Mouse (Mus musculus): ENCODE measurements around the gene Gsk3b. TPM values are rescaled to one million over a fixed set of nuclear protein-coding genes. Genes with fewer than 3 reads are reported as not detected.
"Not testable (repeated sequence)": the region's sequence is repeated elsewhere in the genome, so short reads cannot be mapped to it uniquely, and the experiment has no call there.

The Gsk3b gene
- polyA plus RNA-seq, 2 experiments: 17.5 to 61.3 TPM

DNA sequence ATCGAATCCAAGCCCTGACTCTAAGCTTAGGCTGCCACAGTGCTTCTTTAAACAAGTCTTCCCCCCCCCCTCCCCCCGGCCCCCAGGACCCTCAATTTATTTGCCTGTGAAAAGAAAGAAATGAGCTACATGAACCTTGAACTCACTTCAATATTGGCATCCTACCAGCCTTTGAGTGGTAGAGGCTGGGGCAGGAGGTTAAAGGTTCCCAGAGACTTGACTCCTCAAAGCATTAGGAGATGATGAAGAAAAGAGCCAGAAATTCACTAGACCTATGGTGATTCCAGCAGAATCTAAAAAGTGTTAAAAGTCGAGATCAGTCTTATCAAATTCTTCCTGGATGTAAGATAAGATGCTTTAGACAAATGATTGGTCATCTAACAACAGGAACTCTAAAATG, 30.0 kb upstream of the Gsk3b start:
- 75% methylated on average over 3 of the region's 3 CpGs for WGBS
- no peak overlapping the region for H3K27ac ChIP-seq (replicated peaks; ENCODE audit: low read depth, low read length)
- H3K4me2 ChIP-seq (replicated peaks; ENCODE audit: low read depth, low read length, severe bottlenecking): no peak overlapping the region
- H3K9me3 ChIP-seq (ENCODE audit: control insufficient read depth, low read length): no peaks in the 10 kb centered on the region
- no peaks in the 10 kb centered on the region for H3K36me3 ChIP-seq (ENCODE audit: control insufficient read depth, insufficient read depth, low read length)
- DNase-seq (ENCODE audit: low spot score) (no peak), ATAC-seq (ENCODE audit: low FRiP score, low read depth) (no peak)
- H3K27me3 ChIP-seq (ENCODE audit: control insufficient read depth, insufficient read depth, low read length): no peaks in the 10 kb centered on the region
- no peak for TF ChIP-seq POLR2A (IDR thresholded peaks at IDR 0.05; ENCODE audit: borderline replicate concordance, extremely low read depth, insufficient read depth, insufficient read length)
- H3K4me3 ChIP-seq (replicated peaks; ENCODE audit: low read length): no peak overlapping the region
- no peaks in the 10 kb centered on the region for H3K4me1 ChIP-seq (ENCODE audit: control insufficient read depth, insufficient read depth, low read length)
- no peak overlapping the region for H3K9ac ChIP-seq (ENCODE audit: low read depth, low read length, severe bottlenecking)

DNA sequence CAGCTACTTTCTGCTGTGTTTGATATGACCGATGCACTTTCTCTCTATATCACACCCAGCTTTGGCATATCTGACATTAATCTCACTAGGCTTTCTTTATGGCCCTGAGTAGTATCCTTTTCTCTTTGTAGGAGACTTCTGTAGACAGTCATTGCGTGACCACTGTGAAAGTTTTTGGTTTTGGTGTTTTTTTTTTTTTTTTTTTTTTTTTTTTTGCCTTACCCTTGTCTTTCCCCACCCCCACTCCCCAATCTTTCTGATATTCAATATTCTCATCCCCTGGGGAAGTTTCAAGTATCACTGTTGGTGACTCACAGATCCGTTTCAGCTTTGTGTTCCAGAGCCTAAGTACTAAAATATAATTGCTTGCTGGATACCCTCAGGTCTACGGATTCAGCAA, 29.2 kb upstream of the Gsk3b start:
- Histone ChIP-seq H3K36me3 (ENCODE audit: control insufficient read depth, insufficient read depth, low read length) (no peaks in the 10 kb centered on the region), H3K4me1 (ENCODE audit: control insufficient read depth, insufficient read depth, low read length) (no peaks in the 10 kb centered on the region), H3K4me3 (replicated peaks; ENCODE audit: low read length) (no peak overlapping the region), H3K27ac (replicated peaks; ENCODE audit: low read depth, low read length) (no peak overlapping the region), H3K27me3 (ENCODE audit: control insufficient read depth, insufficient read depth, low read length) (no peaks in the 10 kb centered on the region), H3K9me3 (ENCODE audit: control insufficient read depth, low read length) (no peaks in the 10 kb centered on the region), H3K4me2 (replicated peaks; ENCODE audit: low read depth, low read length, severe bottlenecking) (no peak overlapping the region), H3K9ac (ENCODE audit: low read depth, low read length, severe bottlenecking) (no peak overlapping the region)
- ATAC-seq (ENCODE audit: low FRiP score, low read depth) (no peak), DNase-seq (ENCODE audit: low spot score) (no peak)
- 74% methylated on average over 4 of the region's 4 CpGs for WGBS
- no peak for TF ChIP-seq POLR2A (IDR thresholded peaks at IDR 0.05; ENCODE audit: borderline replicate concordance, extremely low read depth, insufficient read depth, insufficient read length)

DNA sequence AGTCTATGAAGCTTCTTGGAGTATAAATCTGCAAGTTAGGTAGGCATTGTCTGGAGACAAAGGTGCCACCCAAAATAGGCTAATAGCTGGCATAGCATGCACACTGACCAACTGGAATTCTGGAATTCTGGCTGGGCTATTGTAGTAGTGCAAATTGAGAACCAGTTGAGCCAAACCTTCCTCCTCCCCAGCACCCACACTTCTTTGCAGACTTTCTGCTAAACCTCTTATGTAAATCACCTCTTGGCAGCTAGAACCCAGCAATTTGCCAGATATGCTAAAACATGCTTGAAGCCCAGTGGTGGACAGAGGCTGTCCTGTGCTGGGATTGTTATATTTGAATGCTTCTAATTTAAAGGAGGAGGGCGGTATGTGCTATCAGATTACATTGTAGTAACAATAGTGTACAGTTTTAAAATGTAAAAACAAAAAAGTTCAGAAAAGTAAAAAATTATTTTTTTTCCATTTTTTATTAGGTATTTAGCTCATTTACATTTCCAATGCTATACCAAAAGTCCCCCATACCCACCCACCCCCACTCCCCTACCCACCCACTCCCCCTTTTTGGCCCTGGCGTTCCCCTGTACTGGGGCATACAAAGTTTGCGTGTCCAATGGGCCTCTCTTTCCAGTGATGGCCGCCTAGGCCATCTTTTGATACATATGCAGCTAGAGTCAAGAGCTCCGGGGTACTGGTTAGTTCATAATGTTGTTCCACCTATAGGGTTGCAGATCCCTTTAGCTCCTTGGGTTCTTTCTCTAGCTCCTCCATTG, 14.8 kb upstream of the Gsk3b start:
- not testable (repeated sequence) for H3K36me3 ChIP-seq (ENCODE audit: control insufficient read depth, insufficient read depth, low read length); H3K4me3 ChIP-seq (replicated peaks; ENCODE audit: low read length); ATAC-seq (ENCODE audit: low FRiP score, low read depth); H3K9ac ChIP-seq (ENCODE audit: low read depth, low read length, severe bottlenecking); H3K4me1 ChIP-seq (ENCODE audit: control insufficient read depth, insufficient read depth, low read length); H3K9me3 ChIP-seq (ENCODE audit: control insufficient read depth, low read length); H3K27me3 ChIP-seq (ENCODE audit: control insufficient read depth, insufficient read depth, low read length); H3K27ac ChIP-seq (replicated peaks; ENCODE audit: low read depth, low read length); DNase-seq (ENCODE audit: low spot score); H3K4me2 ChIP-seq (replicated peaks; ENCODE audit: low read depth, low read length, severe bottlenecking)
- WGBS: 91% methylated on average over 1 of the region's 5 CpGs

DNA sequence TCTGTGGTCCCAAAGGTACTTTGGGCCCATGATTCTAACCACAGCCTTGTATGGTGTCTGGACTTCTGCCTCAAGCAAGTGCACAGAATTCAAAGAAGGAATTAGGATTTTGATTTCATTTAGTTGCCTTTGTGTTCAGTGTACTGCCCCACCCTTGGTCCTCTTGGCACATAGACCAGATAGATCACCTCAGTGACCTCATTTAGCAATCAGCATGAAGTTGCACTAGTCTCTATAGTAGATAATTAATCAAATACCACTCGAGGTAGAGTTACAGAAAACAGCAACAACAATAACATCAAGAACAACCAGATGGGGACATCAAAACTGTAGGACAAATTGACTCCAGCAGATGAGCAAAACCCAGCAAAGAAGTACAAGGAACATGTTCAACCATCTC, 8.6 kb upstream of the Gsk3b start:
- ATAC-seq (ENCODE audit: low FRiP score, low read depth): no peak
- Histone ChIP-seq H3K4me3 (replicated peaks; ENCODE audit: low read length) (no peak overlapping the region), H3K36me3 (ENCODE audit: control insufficient read depth, insufficient read depth, low read length) (no peaks in the 10 kb centered on the region), H3K4me1 (ENCODE audit: control insufficient read depth, insufficient read depth, low read length) (no peaks in the 10 kb centered on the region), H3K9ac (ENCODE audit: low read depth, low read length, severe bottlenecking) (no peak overlapping the region), H3K27me3 (ENCODE audit: control insufficient read depth, insufficient read depth, low read length) (no peaks in the 10 kb centered on the region), H3K4me2 (replicated peaks; ENCODE audit: low read depth, low read length, severe bottlenecking) (no peak overlapping the region), H3K9me3 (ENCODE audit: control insufficient read depth, low read length) (no peaks in the 10 kb centered on the region), H3K27ac (replicated peaks; ENCODE audit: low read depth, low read length) (no peak overlapping the region)
- DNase-seq (ENCODE audit: low spot score): no peak
- WGBS: 58% methylated on average over 1 of the region's 1 CpGs
- TF ChIP-seq POLR2A (IDR thresholded peaks at IDR 0.05; ENCODE audit: borderline replicate concordance, extremely low read depth, insufficient read depth, insufficient read length): no peak

DNA sequence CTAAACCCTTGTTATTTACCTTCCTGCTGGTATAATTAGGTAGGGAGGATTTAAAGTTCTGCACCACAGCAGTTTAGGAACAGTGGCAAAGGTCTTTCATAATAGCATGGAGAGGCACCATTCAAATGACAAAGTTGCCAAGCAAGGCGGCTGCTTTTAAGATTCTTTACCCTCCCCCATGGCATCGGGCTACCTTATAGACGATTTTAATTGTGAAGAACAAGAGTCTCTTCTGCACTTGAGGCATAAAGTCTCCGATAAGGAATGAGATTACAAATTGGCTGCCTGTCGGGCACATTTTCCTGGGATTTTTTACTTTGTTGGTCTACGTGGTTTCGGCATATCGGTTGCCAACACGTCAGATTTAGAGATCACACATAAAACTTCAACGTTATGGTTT, 1.6 kb upstream of the Gsk3b start:
- Histone ChIP-seq H3K9ac (ENCODE audit: low read depth, low read length, severe bottlenecking) (peak overlapping the region; percentile 86), H3K27me3 (ENCODE audit: control insufficient read depth, insufficient read depth, low read length) (no peaks in the 10 kb centered on the region), H3K9me3 (ENCODE audit: control insufficient read depth, low read length) (no peaks in the 10 kb centered on the region), H3K4me1 (ENCODE audit: control insufficient read depth, insufficient read depth, low read length) (0 out of 2 replicates have a peak, but pooled peaks cover 3% of the 10 kb centered on the region), H3K27ac (replicated peaks; ENCODE audit: low read depth, low read length) (peak overlapping the region; percentile 100), H3K36me3 (ENCODE audit: control insufficient read depth, insufficient read depth, low read length) (no peaks in the 10 kb centered on the region), H3K4me2 (replicated peaks; ENCODE audit: low read depth, low read length, severe bottlenecking) (peak overlapping the region; percentile 70), H3K4me3 (replicated peaks; ENCODE audit: low read length) (peak overlapping the region; percentile 88)
- DNase-seq (ENCODE audit: low spot score) (no peak), ATAC-seq (ENCODE audit: low FRiP score, low read depth) (no peak)
- 23% methylated on average over 10 of the region's 10 CpGs for WGBS
- TF ChIP-seq POLR2A (IDR thresholded peaks at IDR 0.05; ENCODE audit: borderline replicate concordance, extremely low read depth, insufficient read depth, insufficient read length): no peak
